Mouse (Mus musculus) kidney, embryonic 16.5 days (tissue): ENCODE data around the gene Zfp683. TPM values are rescaled to one million over a fixed set of nuclear protein-coding genes. Genes with fewer than 3 reads are reported as not detected.

Experiments used
- ATAC-seq: fragments of 200-750 bp; cut with Nextera tagmentation; 2 replicates; pipeline ENCODE4 v1.8.0; 2017; ENCODE audit warnings: moderate TSS enrichment; ENCODE audit not compliant: low FRiP score, low TSS enrichment
- H3K27ac ChIP-seq: fragments of 300-500 bp; sonication (generic); 2 replicates; pipeline ENCODE4 v1.5.1; 2014; ENCODE audit warnings: low read length
- H3K27me3 ChIP-seq: fragments of 300-500 bp; sonication (generic); 2 replicates; pipeline ENCODE4 v1.6.1; 2014; ENCODE audit warnings: low read length, control low read depth, mixed read lengths; ENCODE audit not compliant: insufficient read depth
- H3K36me3 ChIP-seq: fragments of 300-500 bp; sonication (generic); 2 replicates; pipeline ENCODE4 v1.6.1; 2014; ENCODE audit warnings: low read length, control low read depth, mixed read lengths; ENCODE audit not compliant: insufficient read depth
- H3K4me1 ChIP-seq: fragments of 300-500 bp; sonication (generic); 2 replicates; pipeline ENCODE4 v1.6.1; 2014; ENCODE audit warnings: low read length, control low read depth, mixed read lengths; ENCODE audit not compliant: insufficient read depth
- H3K4me2 ChIP-seq: fragments of 300-500 bp; sonication (generic); replicated peaks from 2 replicates; pipeline ENCODE4 v1.6.1; 2014; ENCODE audit warnings: low read depth, low read length
- H3K4me3 ChIP-seq: fragments of 300-500 bp; sonication (generic); 2 replicates; pipeline ENCODE4 v1.5.1; 2014; ENCODE audit warnings: mild to moderate bottlenecking, low read length
- H3K9ac ChIP-seq: fragments of 300-500 bp; sonication (generic); replicated peaks from 2 replicates; pipeline ENCODE4 v1.6.1; 2014; ENCODE audit warnings: low read length
- H3K9me3 ChIP-seq: fragments of 300-500 bp; sonication (generic); 2 replicates; pipeline ENCODE4 v1.6.1; 2016; ENCODE audit warnings: low read length, control low read depth
- WGBS: fragments of 180-500 bp; shearing (Covaris S2); extraction: QIAGEN DNeasy Blood & Tissue Kit; methylation state at CpG from one replicate; pipeline ENCODE4 v1.1.7; 2014; 5-methylcytosine and 5-hydroxymethylcytosine counted together
- polyA plus RNA-seq: library from polyadenylated mRNA; unstranded; fragments of >200 nt; fragmentation: Nextera tagmentation; extraction: Ambion mirVana; gene quantifications from 2 replicates; pipeline ENCODE4 v1.2.1, GENCODE M21; 2015

The Zfp683 gene
- polyA plus RNA-seq, 1 experiment from 2014 or later = not detected

- ATAC-seq = 0 out of 2 replicates have a peak, but pooled peaks have one; percentile 30
- no peaks in the 10 kb centered on the region for H3K36me3 ChIP-seq
- no peak overlapping the region for H3K4me2 ChIP-seq
- no peaks in the 10 kb centered on the region for H3K27me3 ChIP-seq
- H3K9ac ChIP-seq = no peak overlapping the region
- H3K4me3 ChIP-seq = no peak overlapping the region
- WGBS = 17% methylated on average over 8 of the region's 8 CpGs
- H3K4me1 ChIP-seq = peaks cover 10% of the 10 kb centered on the region; the same call in 1 of the 2 replicates
- 0 out of 2 replicates have a peak overlapping the region, but pooled peaks have one; percentile 50 for H3K27ac ChIP-seq
- no peaks in the 10 kb centered on the region for H3K9me3 ChIP-seq
Observed at GRCm38 (mm10) chr4:134098628-134099027, 45.0 kb downstream of the Zfp683 start.

- Histone ChIP-seq H3K9ac (no peak overlapping the region), H3K27ac (no peak overlapping the region), H3K4me1 (peaks cover 10% of the 10 kb centered on the region; the same call in 1 of the 2 replicates), H3K27me3 (no peaks in the 10 kb centered on the region), H3K4me2 (no peak overlapping the region), H3K9me3 (no peaks in the 10 kb centered on the region), H3K4me3 (no peak overlapping the region), H3K36me3 (no peaks in the 10 kb centered on the region)
- ATAC-seq = no peak
- WGBS = 72% methylated on average over 4 of the region's 4 CpGs
Observed at GRCm38 (mm10) chr4:134100245-134100644, 46.6 kb downstream of the Zfp683 start.

GRCm38 (mm10) chr4:134101979-134102741 is 48.5 kb downstream of the Zfp683 start, which contains the start of gene Ubxn11:
Gene Ubxn11, plus strand, starts transcription at chr4:134102570.
- Histone ChIP-seq H3K9ac (peak within 1 kb of the TSS; percentile 67), H3K36me3 (no peaks in the 10 kb centered on the region), H3K4me2 (peak within 1 kb of the TSS; percentile 62), H3K4me1 (peaks cover 10% of the 10 kb centered on the region; the same call in 1 of the 2 replicates), H3K27ac (no peak within 1 kb of the TSS), H3K9me3 (no peaks in the 10 kb centered on the region), H3K27me3 (no peaks in the 10 kb centered on the region), H3K4me3 (peak within 1 kb of the TSS; percentile 65)
- WGBS = 18% methylated on average over 34 of the region's 34 CpGs
- peak; percentile 97 for ATAC-seq

GRCm38 (mm10) chr4:134102742-134103119 is 49.1 kb downstream of the Zfp683 start:
- peak; percentile 16; the same call in 1 of the 2 replicates for ATAC-seq
- Histone ChIP-seq H3K4me2 (peak overlapping the region; percentile 62), H3K9me3 (no peaks in the 10 kb centered on the region), H3K27ac (no peak overlapping the region), H3K9ac (peak overlapping the region; percentile 67), H3K4me1 (peaks cover 10% of the 10 kb centered on the region; the same call in 1 of the 2 replicates), H3K36me3 (no peaks in the 10 kb centered on the region), H3K4me3 (peak overlapping the region; percentile 65), H3K27me3 (no peaks in the 10 kb centered on the region)
- WGBS = 2% methylated on average over 21 of the region's 21 CpGs

- ATAC-seq = no peak
- Histone ChIP-seq H3K27me3 (no peaks in the 10 kb centered on the region), H3K4me1 (peaks cover 11% of the 10 kb centered on the region; the same call in 1 of the 2 replicates), H3K9ac (no peak overlapping the region), H3K9me3 (no peaks in the 10 kb centered on the region), H3K4me2 (no peak overlapping the region), H3K27ac (no peak overlapping the region), H3K36me3 (no peaks in the 10 kb centered on the region), H3K4me3 (no peak overlapping the region)
- 78% methylated on average over 7 of the region's 7 CpGs for WGBS
Observed at GRCm38 (mm10) chr4:134106105-134106504, 52.5 kb downstream of the Zfp683 start.

GRCm38 (mm10) chr4:134107730-134108129 is 54.1 kb downstream of the Zfp683 start:
- ATAC-seq = no peak
- Histone ChIP-seq H3K27ac (no peak overlapping the region), H3K27me3 (no peaks in the 10 kb centered on the region), H3K4me3 (no peak overlapping the region), H3K9ac (no peak overlapping the region), H3K36me3 (no peaks in the 10 kb centered on the region), H3K9me3 (no peaks in the 10 kb centered on the region), H3K4me1 (peaks cover 11% of the 10 kb centered on the region; the same call in 1 of the 2 replicates), H3K4me2 (no peak overlapping the region)
- 83% methylated on average over 7 of the region's 7 CpGs for WGBS

GRCm38 (mm10) chr4:134108196-134108595 is 54.6 kb downstream of the Zfp683 start:
- H3K27ac ChIP-seq = no peak overlapping the region
- ATAC-seq = no peak
- H3K4me3 ChIP-seq = no peak overlapping the region
- H3K4me2 ChIP-seq = no peak overlapping the region
- H3K27me3 ChIP-seq = no peaks in the 10 kb centered on the region
- 24% methylated on average over 5 of the region's 5 CpGs for WGBS
- 0 out of 2 replicates have a peak, but pooled peaks cover 6% of the 10 kb centered on the region for H3K4me1 ChIP-seq
- H3K9me3 ChIP-seq = no peaks in the 10 kb centered on the region
- H3K9ac ChIP-seq = no peak overlapping the region
- H3K36me3 ChIP-seq = no peaks in the 10 kb centered on the region

Other genes starting within 250 kb of the Zfp683 start
- gene Rps6ka1, start 166.0 kb upstream of the Zfp683 start, polyA plus RNA-seq = 52.0 and 53.4 TPM in 2 replicates
- 2,436 and 2,511 TPM in 2 replicates for gene Hmgn2, start 85.2 kb upstream of the Zfp683 start, polyA plus RNA-seq
- 51.7 and 53.1 TPM in 2 replicates for gene Dhdds, start 52.9 kb upstream of the Zfp683 start, polyA plus RNA-seq
- not detected in 2 replicates for gene Lin28a, start 35.0 kb upstream of the Zfp683 start, polyA plus RNA-seq
- 4.2 and 4.5 TPM in 2 replicates for gene Crybg2, start 7.0 kb downstream of the Zfp683 start, polyA plus RNA-seq
- 7.4 and 7.6 TPM in 2 replicates for gene Cd52, start 41.2 kb downstream of the Zfp683 start, polyA plus RNA-seq
- gene Ubxn11, start 48.7 kb downstream of the Zfp683 start, polyA plus RNA-seq = 13.5 and 13.8 TPM in 2 replicates
- gene Sh3bgrl3, start 75.0 kb downstream of the Zfp683 start, polyA plus RNA-seq = 389 and 435 TPM in 2 replicates
- 112 and 141 TPM in 2 replicates for gene Cep85, start 133.3 kb downstream of the Zfp683 start, polyA plus RNA-seq
- 0.25 and 0.28 TPM in 2 replicates for gene Gm7534, start 149.2 kb downstream of the Zfp683 start, polyA plus RNA-seq
- gene Catsper4, start 173.5 kb downstream of the Zfp683 start, polyA plus RNA-seq = 0.24 and 0.35 TPM in 2 replicates
- 9.6 and 10.9 TPM in 2 replicates for gene Cnksr1, start 184.6 kb downstream of the Zfp683 start, polyA plus RNA-seq
- 0.62 and 0.67 TPM in 2 replicates for gene E130218I03Rik, start 189.8 kb downstream of the Zfp683 start, polyA plus RNA-seq
- 15.0 and 15.8 TPM in 2 replicates for gene Zfp593, start 191.8 kb downstream of the Zfp683 start, polyA plus RNA-seq
- gene Gm30191, start 193.1 kb downstream of the Zfp683 start, polyA plus RNA-seq = not detected in 2 replicates
- gene Grrp1, start 200.3 kb downstream of the Zfp683 start, polyA plus RNA-seq = 12.2 and 12.8 TPM in 2 replicates
- gene Pdik1l, start 234.1 kb downstream of the Zfp683 start, polyA plus RNA-seq = 19.2 and 20.2 TPM in 2 replicates